ENCODE assay signal across 12 mouse cellular contexts in genomic region chr6:121343026-121343770, GRCm38 (mm10). TPM values are rescaled to one million over a fixed set of nuclear protein-coding genes. Genes with fewer than 3 reads are reported as not detected.
A peak's percentile ranks its signal among the peaks of the same experiment; 100 is the strongest.
DNase-seq lines count a peak whose midpoint lies in the region; ATAC-seq and TF ChIP-seq lines count a peak whose summit lies in the region.
"Had no signal": no experiment of that assay in that cellular context is flagged by ENCODE, and none has a peak within 500 bp of the region (broad histone marks: within the 10 kb centered on the region; RNA-seq: fewer than 3 reads in every experiment).

TSS of gene Slc6a12 (plus strand) at chr6:121343076.

- TF ChIP-seq EP300 in stomach, postnatal 0 days (optimal IDR thresholded peaks at IDR 0.05), result no peak

- no peaks in the 10 kb centered on the region for H3K4me1 ChIP-seq in heart, embryonic 16.5 days (ENCODE audit: control insufficient read depth, insufficient read depth, low read length)
- H3K4me1 ChIP-seq in neural tube, embryonic 12.5 days, result peaks cover 10% of the 10 kb centered on the region; the same call in 1 of the 2 replicates
- H3K4me1 ChIP-seq in stomach, postnatal 0 days (replicated peaks; ENCODE audit: control insufficient read depth, insufficient read depth), result no peaks in the 10 kb centered on the region
- H3K4me1 ChIP-seq: heart, embryonic 12.5 days had no signal

- H3K27ac ChIP-seq in heart, embryonic 16.5 days (ENCODE audit: low read length), result no peak within 1 kb of the TSS
- H3K27ac ChIP-seq in neural tube, embryonic 12.5 days, result no peak within 1 kb of the TSS
- no peak within 1 kb of the TSS for H3K27ac ChIP-seq in stomach, postnatal 0 days (replicated peaks)
- H3K27ac ChIP-seq: forebrain, embryonic 10.5 days had no signal

- H3K27me3 ChIP-seq in heart, embryonic 16.5 days (ENCODE audit: control insufficient read depth, insufficient read depth, low read length), result peaks cover 4% of the 10 kb centered on the region; the same call in 1 of the 2 replicates
- no peaks in the 10 kb centered on the region for H3K27me3 ChIP-seq in neural tube, embryonic 12.5 days (replicated peaks)
- no peaks in the 10 kb centered on the region for H3K27me3 ChIP-seq in stomach, postnatal 0 days (ENCODE audit: control insufficient read depth, insufficient read depth, low read length)

- 0 out of 2 replicates have a peak, but pooled peaks have one; percentile 25 for ATAC-seq in heart, embryonic 16.5 days (replicated peaks; ENCODE audit: extremely low read depth, insufficient read depth, low FRiP score)
- ATAC-seq in neural tube, embryonic 12.5 days (ENCODE audit: low FRiP score, low read depth), result 0 out of 2 replicates have a peak, but pooled peaks have one; percentile 24
- ATAC-seq in stomach, postnatal 0 days (ENCODE audit: low FRiP score, low TSS enrichment), result peak; percentile 25; the same call in 1 of the 2 replicates

- DNase-seq in heart, postnatal 10 days, result no peak
- no peak for DNase-seq in neural tube, embryonic 10.5 days (ENCODE audit: extremely low spot score, low spot score)
- DNase-seq in lung, postnatal 25 days (ENCODE audit: low spot score), result peak; percentile 10
- DNase-seq in stomach, postnatal 0 days (ENCODE audit: low spot score), result no peak
- no peak for DNase-seq in left cerebral cortex, postnatal 10 days (ENCODE audit: extremely low spot score in 1 of 2, low spot score in 2 of 2)
- DNase-seq in urinary bladder, postnatal 25 days (ENCODE audit: low spot score), result no peak
- DNase-seq: embryo, embryonic 11 days; thymus, adult 2 months had no signal

- no peak for TF ChIP-seq CTCF in stomach, postnatal 0 days (IDR thresholded peaks at IDR 0.05; ENCODE audit: low read depth)

- no peak within 1 kb of the TSS for H3K4me2 ChIP-seq in heart, embryonic 16.5 days (ENCODE audit: low read depth, low read length)
- H3K4me2 ChIP-seq in neural tube, embryonic 12.5 days (replicated peaks), result no peak within 1 kb of the TSS
- H3K4me2 ChIP-seq in stomach, postnatal 0 days (replicated peaks; ENCODE audit: low read depth), result no peak within 1 kb of the TSS
- H3K4me2 ChIP-seq: heart, embryonic 12.5 days had no signal

- H3K4me3 ChIP-seq in heart, embryonic 16.5 days (ENCODE audit: low read length), result no peak within 1 kb of the TSS
- no peak within 1 kb of the TSS for H3K4me3 ChIP-seq in neural tube, embryonic 12.5 days
- H3K4me3 ChIP-seq in stomach, postnatal 0 days (ENCODE audit: low read depth, low read length), result no peak within 1 kb of the TSS
- H3K4me3 ChIP-seq: forebrain, embryonic 10.5 days; heart, embryonic 12.5 days had no signal

- H3K9me3 ChIP-seq in heart, embryonic 16.5 days (replicated peaks; ENCODE audit: control insufficient read depth, low read length), result no peaks in the 10 kb centered on the region
- H3K9me3 ChIP-seq in neural tube, embryonic 12.5 days, result no peaks in the 10 kb centered on the region
- no peaks in the 10 kb centered on the region for H3K9me3 ChIP-seq in stomach, postnatal 0 days (ENCODE audit: control insufficient read depth, low read length)
- H3K9me3 ChIP-seq: forebrain, embryonic 10.5 days; heart, embryonic 12.5 days had no signal

- intact Hi-C loops in heart, postnatal 10 days (cut with DNase I), result no loop called here
- intact Hi-C loops in left cerebral cortex, postnatal 10 days (cut with DNase I), result no loop called here

- no peaks in the 10 kb centered on the region for H3K36me3 ChIP-seq in heart, embryonic 16.5 days (ENCODE audit: control insufficient read depth, insufficient read depth)
- H3K36me3 ChIP-seq in neural tube, embryonic 12.5 days, result no peaks in the 10 kb centered on the region
- H3K36me3 ChIP-seq in stomach, postnatal 0 days (ENCODE audit: control insufficient read depth, insufficient read depth, low read length), result no peaks in the 10 kb centered on the region
- H3K36me3 ChIP-seq: forebrain, embryonic 10.5 days; heart, embryonic 12.5 days had no signal

- 66% methylated on average over 15 of the region's 15 CpGs for WGBS in heart, embryonic 16.5 days
- 76% methylated on average over 15 of the region's 15 CpGs for WGBS in neural tube, embryonic 12.5 days
- 72% methylated on average over 15 of the region's 15 CpGs for WGBS in stomach, postnatal 0 days

- H3K9ac ChIP-seq in heart, embryonic 16.5 days (ENCODE audit: low read length), result no peak within 1 kb of the TSS
- no peak within 1 kb of the TSS for H3K9ac ChIP-seq in neural tube, embryonic 12.5 days
- H3K9ac ChIP-seq in stomach, postnatal 0 days (ENCODE audit: low read length), result no peak within 1 kb of the TSS
- H3K9ac ChIP-seq: heart, embryonic 12.5 days had no signal

RNA-seq across cellular contexts. Expression of gene Slc6a12, which starts in this region (rescaled TPM):
- polyA plus RNA-seq in heart, embryonic 16.5 days (2015; fragmentation: Nextera tagmentation; extraction: Ambion mirVana), result not detected in 2 replicates
- total RNA-seq in heart, postnatal 10 days (2021), result not detected
- polyA plus RNA-seq in neural tube, embryonic 12.5 days (2016; fragmentation: Nextera tagmentation; extraction: Ambion mirVana), result 0.14 TPM in 1 of 2 replicates, not detected in the other
- 0.11 and 0.17 TPM in 2 replicates for polyA plus RNA-seq in stomach, postnatal 0 days (2015; fragmentation: Nextera tagmentation; extraction: Ambion mirVana)
- 1 to 10 TPM; 1.5 to 1.7 TPM for total RNA-seq in left cerebral cortex, postnatal 10 days (2021)
- polyA plus RNA-seq: heart, embryonic 12.5 days had no signal

Comparison
In these comparisons a context has a peak if more than half of its experiments do, and no peak if none do; other contexts are left out.
1. Peak in ATAC-seq in heart, embryonic 16.5 days; RNA of the gene not detected or under 1 TPM.
2. Peak in ATAC-seq in neural tube, embryonic 12.5 days; RNA of the gene not detected or under 1 TPM.
3. Peak in ATAC-seq in stomach, postnatal 0 days; RNA of the gene not detected or under 1 TPM.